Mouse (Mus musculus): ENCODE data around the gene Pold1.

- TF ChIP-seq CTCF (IDR thresholded peaks at IDR 0.05; ENCODE audit: borderline replicate concordance, extremely low read depth, insufficient read depth, insufficient read length) (no peak), POLR2A (IDR thresholded peaks at IDR 0.05; ENCODE audit: borderline replicate concordance, extremely low read depth, insufficient read depth, insufficient read length, poor library complexity, severe bottlenecking) (no peak)
These were observed 65.7 kb downstream of the Pold1 start for GRCm38 (mm10) chr7:44482836-44483435.
